Comparison of ENCODE assay signal across 27 mouse cellular contexts in the genomic region with DNA sequence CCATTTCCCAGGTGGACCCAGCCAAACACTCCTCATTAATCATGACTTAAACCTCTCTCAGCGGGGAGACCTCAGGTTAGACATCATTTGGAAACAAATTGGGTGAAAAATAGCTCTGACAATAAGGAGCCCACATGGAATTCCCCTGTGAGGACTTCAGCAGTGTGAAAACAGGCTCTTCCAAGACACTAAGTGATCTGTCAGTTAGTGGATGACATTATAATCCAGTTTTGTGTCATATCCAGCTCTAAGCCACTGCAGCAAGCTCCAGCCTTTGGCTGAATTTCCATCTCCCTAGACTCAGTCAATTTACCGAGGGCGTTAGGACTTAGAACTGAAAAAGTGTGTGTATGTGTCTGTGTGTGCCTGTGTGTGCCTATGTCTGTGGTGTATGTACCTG.
DNase-seq lines count a peak whose midpoint lies in the region; ATAC-seq and TF ChIP-seq lines count a peak whose summit lies in the region.
"Had no signal": no experiment of that assay in that cellular context is flagged by ENCODE, and none has a peak within 500 bp of the region (broad histone marks: within the 10 kb centered on the region; RNA-seq: fewer than 3 reads in every experiment).

No protein-coding gene starts in this region.

- H3K4me1 ChIP-seq in hindbrain, embryonic 13.5 days (replicated peaks), result 0 out of 2 replicates have a peak, but pooled peaks cover 3% of the 10 kb centered on the region
- no peaks in the 10 kb centered on the region for H3K4me1 ChIP-seq in hindbrain, embryonic 11.5 days (replicated peaks; ENCODE audit: control insufficient read depth, insufficient read depth, low read length)
- peaks cover 22% of the 10 kb centered on the region for H3K4me1 ChIP-seq in megakaryocyte, embryonic 14.5 days
- H3K4me1 ChIP-seq in hindbrain, postnatal 0 days (ENCODE audit: insufficient read depth, low read length), result no peaks in the 10 kb centered on the region
- H3K4me1 ChIP-seq: embryonic facial prominence, embryonic 12.5 days; embryonic facial prominence, embryonic 15.5 days; heart, embryonic 10.5 days; heart, embryonic 13.5 days had no signal

- 61% methylated on average over 3 of the region's 3 CpGs for WGBS in hindbrain, embryonic 13.5 days
- WGBS in hindbrain, embryonic 11.5 days, result 86% methylated on average over 3 of the region's 3 CpGs
- 60% methylated on average over 3 of the region's 3 CpGs for WGBS in hindbrain, postnatal 0 days

- no peak overlapping the region for H3K9ac ChIP-seq in hindbrain, embryonic 13.5 days
- H3K9ac ChIP-seq in hindbrain, embryonic 11.5 days (ENCODE audit: low read depth, low read length), result no peak overlapping the region
- H3K9ac ChIP-seq in hindbrain, postnatal 0 days (replicated peaks; ENCODE audit: low read length), result no peak overlapping the region
- H3K9ac ChIP-seq: embryonic facial prominence, embryonic 12.5 days; embryonic facial prominence, embryonic 15.5 days; forebrain, postnatal 0 days; heart, embryonic 13.5 days had no signal

- no peaks in the 10 kb centered on the region; the same call in 1 of the 2 replicates for H3K27me3 ChIP-seq in hindbrain, embryonic 13.5 days
- no peaks in the 10 kb centered on the region for H3K27me3 ChIP-seq in hindbrain, embryonic 11.5 days (ENCODE audit: control insufficient read depth, insufficient read depth, low read length)
- H3K27me3 ChIP-seq in megakaryocyte, embryonic 14.5 days (replicated peaks), result no peaks in the 10 kb centered on the region
- H3K27me3 ChIP-seq in hindbrain, postnatal 0 days (ENCODE audit: insufficient read depth, low read length), result no peaks in the 10 kb centered on the region
- H3K27me3 ChIP-seq: CH12.LX; embryonic facial prominence, embryonic 12.5 days; embryonic facial prominence, embryonic 15.5 days; heart, embryonic 13.5 days; Patski had no signal

- no peak for TF ChIP-seq CTCF in brain, embryonic 14.5 days (IDR thresholded peaks at IDR 0.05; ENCODE audit: borderline replicate concordance, extremely low read depth, insufficient read depth, insufficient read length)
- no peak for TF ChIP-seq CTCF in hindbrain, postnatal 0 days (IDR thresholded peaks at IDR 0.05; ENCODE audit: low read depth)

- H3K4me2 ChIP-seq in hindbrain, embryonic 13.5 days, result no peak overlapping the region
- H3K4me2 ChIP-seq in hindbrain, embryonic 11.5 days (replicated peaks; ENCODE audit: low read depth, low read length), result no peak overlapping the region
- H3K4me2 ChIP-seq in hindbrain, postnatal 0 days (ENCODE audit: low read depth, low read length), result no peak overlapping the region
- H3K4me2 ChIP-seq: embryonic facial prominence, embryonic 12.5 days; embryonic facial prominence, embryonic 15.5 days; heart, embryonic 13.5 days had no signal

- TF ChIP-seq POLR2A in brain, embryonic 14.5 days (IDR thresholded peaks at IDR 0.05; ENCODE audit: borderline replicate concordance, extremely low read depth, insufficient read depth, insufficient read length, poor library complexity, severe bottlenecking), result no peak

- H3K27ac ChIP-seq in hindbrain, embryonic 13.5 days, result no peak overlapping the region
- H3K27ac ChIP-seq in hindbrain, embryonic 11.5 days (ENCODE audit: low read depth, low read length), result no peak overlapping the region
- no peak overlapping the region for H3K27ac ChIP-seq in hindbrain, postnatal 0 days
- H3K27ac ChIP-seq: embryonic facial prominence, embryonic 12.5 days; embryonic facial prominence, embryonic 15.5 days; heart, adult 2 months; heart, embryonic 10.5 days; heart, embryonic 13.5 days had no signal

- no peak overlapping the region for H3K4me3 ChIP-seq in hindbrain, embryonic 13.5 days
- H3K4me3 ChIP-seq in hindbrain, embryonic 11.5 days (ENCODE audit: low read depth, low read length), result no peak overlapping the region
- H3K4me3 ChIP-seq in megakaryocyte, embryonic 14.5 days (replicated peaks), result peak overlapping the region; percentile 9
- H3K4me3 ChIP-seq in hindbrain, postnatal 0 days (ENCODE audit: low read length), result no peak overlapping the region
- H3K4me3 ChIP-seq: embryonic facial prominence, embryonic 12.5 days; embryonic facial prominence, embryonic 15.5 days; heart, adult 2 months; heart, embryonic 10.5 days; heart, embryonic 13.5 days had no signal

- ATAC-seq in hindbrain, embryonic 13.5 days (ENCODE audit: low FRiP score), result peak; percentile 49
- no peak for ATAC-seq in hindbrain, embryonic 11.5 days (ENCODE audit: low FRiP score)
- ATAC-seq in megakaryocyte, adult 5-6 weeks (ENCODE audit: poor library complexity, severe bottlenecking), result no peak
- ATAC-seq in hindbrain, postnatal 0 days, result 0 out of 2 replicates have a peak, but pooled peaks have one; percentile 32
- ATAC-seq: forebrain, embryonic 14.5 days; forebrain, postnatal 0 days; inflammation-experienced regulatory T-cells, adult 6 months; intestine, embryonic 16.5 days; Patski had no signal

- H3K9me3 ChIP-seq in hindbrain, embryonic 13.5 days, result no peaks in the 10 kb centered on the region
- H3K9me3 ChIP-seq in hindbrain, embryonic 11.5 days (ENCODE audit: control insufficient read depth, low read length), result no peaks in the 10 kb centered on the region
- H3K9me3 ChIP-seq in megakaryocyte, embryonic 14.5 days, result no peaks in the 10 kb centered on the region
- no peaks in the 10 kb centered on the region for H3K9me3 ChIP-seq in hindbrain, postnatal 0 days (ENCODE audit: low read length)
- H3K9me3 ChIP-seq: embryonic facial prominence, embryonic 12.5 days; embryonic facial prominence, embryonic 15.5 days; heart, embryonic 10.5 days; heart, embryonic 13.5 days had no signal

- no peaks in the 10 kb centered on the region for H3K36me3 ChIP-seq in hindbrain, embryonic 13.5 days
- no peaks in the 10 kb centered on the region for H3K36me3 ChIP-seq in hindbrain, embryonic 11.5 days (ENCODE audit: control insufficient read depth, insufficient read depth, low read length)
- no peaks in the 10 kb centered on the region for H3K36me3 ChIP-seq in megakaryocyte, embryonic 14.5 days (replicated peaks; ENCODE audit: low read length)
- H3K36me3 ChIP-seq in hindbrain, postnatal 0 days (ENCODE audit: insufficient read depth, low read length), result no peaks in the 10 kb centered on the region
- H3K36me3 ChIP-seq: embryonic facial prominence, embryonic 12.5 days; embryonic facial prominence, embryonic 15.5 days; G1E; heart, embryonic 10.5 days; heart, embryonic 13.5 days had no signal

- no peak for DNase-seq in hindbrain, embryonic 11.5 days (ENCODE audit: low spot score)
- peak; percentile 23 for DNase-seq in brain, embryonic 14.5 days (ENCODE audit: low read depth)
- DNase-seq in hindbrain, postnatal 0 days (ENCODE audit: low spot score), result peak; percentile 14
- DNase-seq in frontal cortex, postnatal 10 days (ENCODE audit: low spot score in 2 of 2), result no peak
- DNase-seq: adrenal gland, postnatal 10 days; adrenal gland, postnatal 36 days; B cell, adult 2 months; cerebellum, adult 11 months; cerebellum, adult 2 months; cerebellum, adult 9-11 months; cerebellum, postnatal 25 days; forebrain, postnatal 0 days; gastrocnemius, postnatal 25 days; heart, adult 2 months had no signal

Comparison
In these comparisons a context has a peak if more than half of its experiments do, and no peak if none do; other contexts are left out.
1. ATAC-seq: peak in hindbrain, embryonic 13.5 days (single experiment) and hindbrain, postnatal 0 days (single experiment); none in hindbrain, embryonic 11.5 days (single experiment) and megakaryocyte, adult 5-6 weeks (single experiment).
2. DNase-seq: peak in brain, embryonic 14.5 days (single experiment) and hindbrain, postnatal 0 days (single experiment); none in hindbrain, embryonic 11.5 days (single experiment) and frontal cortex, postnatal 10 days (0 of 2).